Mouse (Mus musculus) mesoderm, embryonic 11.5 days (tissue): Measurements from ENCODE around the gene Dnah2.

Experiments
- DNase-seq: peaks from one replicate; pipeline ENCODE4 v3.0.0-alpha.2; 2012; ENCODE audit warnings: low read depth, low spot score

Gene Dnah2

DNA sequence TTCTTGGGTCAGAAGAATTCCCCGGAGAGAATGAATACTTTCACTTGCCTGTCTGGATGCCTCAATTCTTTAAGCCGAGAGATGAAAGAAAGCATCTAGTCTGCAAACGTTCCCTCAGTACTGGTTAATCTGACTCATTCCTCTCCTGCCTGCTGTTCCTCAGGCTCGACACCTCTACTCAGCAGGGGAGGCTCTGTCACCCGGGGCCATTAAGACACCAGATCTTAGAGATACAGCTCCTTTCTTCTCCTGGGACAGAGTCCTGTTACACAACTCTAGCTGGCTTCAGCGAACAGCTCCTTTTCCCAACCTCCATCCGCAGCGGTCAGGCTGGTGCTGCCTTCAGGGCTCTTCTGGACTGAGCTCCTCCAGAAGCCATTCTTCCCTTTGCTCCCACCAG, 77.4 kb downstream of the Dnah2 start:
- no peak for DNase-seq

- no peak for DNase-seq
Measured at GRCm38 (mm10) chr11:69469301-69469700, 79.6 kb downstream of the Dnah2 start.

DNA sequence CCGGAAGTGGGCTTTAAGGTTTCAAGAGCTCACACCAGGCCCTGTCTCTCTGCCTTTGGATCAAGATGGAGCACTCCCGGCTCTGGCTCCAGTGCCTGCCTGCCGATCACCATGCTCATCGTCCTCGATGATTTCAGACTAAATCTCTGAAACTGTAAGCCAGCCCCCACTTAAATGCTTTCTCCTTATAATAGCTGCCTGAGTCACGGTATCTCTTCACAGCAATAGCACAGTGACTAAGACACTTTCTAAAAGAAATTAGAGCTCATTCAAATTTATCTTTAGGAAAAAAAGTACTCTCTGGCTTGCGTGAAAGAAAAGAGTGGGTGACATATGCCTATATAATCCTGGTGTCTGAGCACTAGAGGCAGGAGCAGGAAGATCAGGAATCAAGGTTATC, 84.9 kb downstream of the Dnah2 start:
- DNase-seq: no peak

- DNase-seq: no peak
Measured at GRCm38 (mm10) chr11:69461568-69461967, 87.3 kb downstream of the Dnah2 start.

GRCm38 (mm10) chr11:69459883-69460282, 89.0 kb downstream of the Dnah2 start:
- DNase-seq: peak; percentile 34

DNA sequence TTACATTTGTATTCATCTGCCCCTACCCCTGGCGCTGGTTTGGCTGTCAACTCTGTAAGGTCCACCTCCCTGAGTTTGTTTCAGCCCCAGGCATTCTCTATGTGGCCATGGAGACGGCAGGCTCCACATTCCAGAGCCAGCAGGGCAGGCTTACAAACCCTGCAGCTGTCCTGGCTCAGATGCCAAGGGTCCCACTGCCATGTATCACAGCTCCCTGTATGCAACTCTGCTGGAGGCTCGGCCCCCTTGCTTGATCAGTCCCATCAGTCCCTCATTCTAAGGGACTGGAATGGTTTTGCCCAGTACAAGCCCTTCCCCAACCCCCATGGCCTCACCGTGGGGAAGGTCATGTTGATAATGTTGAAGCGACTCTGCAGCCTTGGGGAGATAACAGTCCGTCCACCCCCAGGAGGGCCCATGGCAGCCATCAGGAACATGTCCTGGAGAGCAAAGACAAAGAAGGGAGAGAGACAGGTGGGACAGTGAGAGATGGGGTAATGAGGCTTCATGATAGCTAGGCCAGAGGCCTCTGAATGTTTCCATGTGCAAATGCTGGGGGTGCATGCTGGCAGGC, 91.8 kb downstream of the Dnah2 start:
- peak; percentile 61 for DNase-seq

GRCm38 (mm10) chr11:69452114-69452867, 96.6 kb downstream of the Dnah2 start:
- DNase-seq: no peak

DNA sequence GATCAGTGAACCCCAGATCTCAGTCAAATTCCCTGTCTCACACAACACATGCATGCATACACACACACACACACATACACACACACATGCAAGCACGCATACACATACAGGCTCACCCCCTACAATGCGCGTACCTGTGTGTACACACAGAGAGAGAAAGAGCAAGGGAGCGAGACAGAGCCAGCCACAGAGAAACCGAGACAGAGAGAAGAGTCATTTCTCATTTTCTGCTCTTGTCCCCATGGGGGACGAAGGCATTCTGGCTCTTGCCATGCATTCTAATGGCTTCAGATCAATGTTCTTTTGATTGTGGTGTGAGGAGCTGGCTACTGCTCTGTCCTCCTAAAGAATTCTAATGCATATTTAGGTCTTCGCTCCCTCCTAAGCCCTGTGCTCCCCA, 101.6 kb downstream of the Dnah2 start:
- DNase-seq: no peak

GRCm38 (mm10) chr11:69443328-69443727, 105.6 kb downstream of the Dnah2 start:
- DNase-seq: no peak

DNA sequence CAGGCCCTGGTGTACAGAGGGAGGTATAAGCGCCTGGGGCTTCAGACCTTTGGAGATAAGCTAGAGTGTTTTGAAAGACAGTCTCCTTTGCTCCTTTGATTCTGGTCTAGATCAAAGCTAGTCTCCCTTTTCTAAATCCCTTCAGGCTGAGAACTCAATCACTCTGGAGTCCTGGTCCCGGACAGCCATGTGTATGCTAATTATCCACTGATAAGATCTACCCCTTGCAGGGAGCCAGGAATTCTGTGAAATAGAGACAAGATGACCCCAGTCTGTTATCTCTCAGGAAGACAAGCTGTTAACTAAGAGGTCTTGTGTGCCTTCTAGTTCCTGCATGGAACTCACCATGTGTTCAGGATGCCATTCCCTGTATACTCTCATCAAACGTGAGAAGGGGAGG, 111.6 kb downstream of the Dnah2 start:
- no peak for DNase-seq

DNA sequence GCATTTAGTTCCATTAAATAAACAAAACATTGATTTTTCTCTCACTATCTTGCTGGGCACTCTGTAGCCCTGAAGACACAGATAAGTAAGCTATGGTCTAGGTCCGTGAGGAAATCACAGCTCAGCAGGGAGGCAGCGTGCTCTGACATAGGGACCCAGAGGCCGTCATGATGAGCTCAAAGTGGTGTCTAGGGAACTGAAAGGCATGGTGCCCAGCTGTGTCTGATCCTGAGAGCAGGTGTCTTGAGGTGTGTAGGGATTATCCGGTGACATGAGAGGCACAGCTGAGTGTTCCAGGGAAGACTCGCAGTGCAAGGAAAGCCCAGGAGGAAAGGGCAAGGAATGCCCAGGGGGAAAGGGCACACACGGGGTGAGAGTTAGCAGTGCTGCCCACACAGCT, 115.7 kb downstream of the Dnah2 start:
- no peak for DNase-seq

DNA sequence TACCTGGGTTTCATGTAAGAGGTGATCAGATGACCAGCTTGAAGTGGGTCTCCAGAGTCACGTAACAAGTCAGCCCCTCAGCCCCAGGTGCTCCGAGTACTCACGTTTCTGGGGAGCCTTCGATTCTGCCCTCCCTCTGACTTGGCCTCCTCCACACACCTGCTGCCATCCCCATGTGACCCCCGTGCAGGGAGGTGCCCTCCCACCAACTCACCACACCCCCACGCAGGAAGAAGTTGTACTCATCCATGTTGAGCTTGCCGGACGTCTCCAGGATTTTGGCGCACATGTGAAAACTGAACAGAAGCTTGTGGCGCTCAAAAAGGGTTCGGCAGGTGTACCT, 116.3 kb downstream of the Dnah2 start:
- DNase-seq: no peak

DNA sequence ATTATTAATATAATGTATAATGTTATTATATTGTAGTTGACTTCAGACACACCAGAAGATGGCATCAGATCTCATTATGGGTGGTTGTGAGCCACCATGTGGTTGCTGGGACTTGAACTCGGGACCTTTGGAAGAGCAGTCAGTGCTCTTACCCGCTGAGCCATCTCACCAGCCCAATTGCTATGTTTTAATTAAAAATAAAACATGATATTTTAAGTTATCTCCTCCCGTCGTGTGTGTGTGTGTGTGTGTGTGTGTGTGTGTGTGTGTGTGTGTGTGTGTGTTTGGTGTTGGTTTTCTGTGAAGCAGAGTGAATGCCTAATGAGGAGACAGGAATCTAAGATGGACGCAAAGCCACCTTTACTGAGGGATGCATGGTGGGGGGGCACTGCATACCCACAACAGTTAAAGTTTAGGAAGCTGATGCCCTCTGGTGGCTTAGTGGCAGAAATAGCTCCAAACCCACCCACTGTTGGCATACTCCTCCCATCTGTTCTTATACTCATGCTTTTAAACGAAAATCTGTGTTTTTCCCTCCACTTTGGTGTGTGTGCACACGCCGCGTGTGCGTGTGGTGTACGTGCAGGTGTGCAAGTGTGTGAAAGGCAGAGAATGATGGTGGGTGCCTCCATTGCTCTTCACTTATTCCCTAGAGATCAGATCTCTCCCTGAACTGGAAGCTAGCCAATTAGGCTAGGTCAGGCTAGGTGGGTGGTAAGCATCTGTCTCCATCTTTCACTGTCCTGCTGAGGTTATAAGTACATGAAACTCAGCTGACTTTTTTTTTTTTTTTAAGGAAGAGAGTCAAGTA, 116.9 kb downstream of the Dnah2 start:
- DNase-seq: peak; percentile 81

DNA sequence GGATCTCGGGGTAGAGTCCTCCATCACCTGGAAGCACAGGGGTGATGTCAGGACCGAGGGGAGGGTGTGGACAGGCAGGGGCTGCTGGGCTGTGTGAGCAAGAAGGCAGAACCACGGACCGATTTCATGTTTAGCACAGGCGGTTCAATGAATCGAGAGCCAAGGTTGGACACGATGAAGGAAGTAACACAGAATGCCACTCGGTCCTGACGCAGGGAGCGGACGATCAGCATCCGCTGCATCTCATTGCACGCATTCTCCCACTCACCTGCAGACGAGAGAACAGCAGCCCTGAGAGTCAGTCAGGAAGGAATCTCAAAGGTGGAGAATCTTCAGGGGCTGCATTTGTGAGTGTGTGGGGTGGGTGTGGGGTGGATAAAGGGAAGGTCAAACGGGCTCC, 118.3 kb downstream of the Dnah2 start:
- no peak for DNase-seq

DNA sequence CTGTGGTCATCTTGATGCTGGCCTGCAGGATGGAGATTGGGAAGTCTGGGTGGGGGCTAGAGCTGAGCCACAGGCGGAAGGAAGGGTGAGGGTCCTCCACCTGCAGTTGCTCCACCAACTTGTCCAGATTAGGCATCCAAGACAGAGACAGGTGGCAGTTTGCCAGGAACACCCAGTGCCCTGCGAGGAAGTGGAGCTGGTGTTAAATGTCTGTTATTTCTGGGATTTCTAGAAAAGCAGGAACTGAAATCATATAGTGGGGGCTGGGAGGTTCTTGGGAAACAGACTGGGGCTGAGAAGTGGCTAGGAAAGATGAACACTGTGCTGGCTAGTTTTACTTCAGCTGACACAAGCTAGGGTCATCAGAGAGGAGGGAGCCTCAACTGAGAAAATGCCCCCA, 119.6 kb downstream of the Dnah2 start:
- no peak for DNase-seq

DNA sequence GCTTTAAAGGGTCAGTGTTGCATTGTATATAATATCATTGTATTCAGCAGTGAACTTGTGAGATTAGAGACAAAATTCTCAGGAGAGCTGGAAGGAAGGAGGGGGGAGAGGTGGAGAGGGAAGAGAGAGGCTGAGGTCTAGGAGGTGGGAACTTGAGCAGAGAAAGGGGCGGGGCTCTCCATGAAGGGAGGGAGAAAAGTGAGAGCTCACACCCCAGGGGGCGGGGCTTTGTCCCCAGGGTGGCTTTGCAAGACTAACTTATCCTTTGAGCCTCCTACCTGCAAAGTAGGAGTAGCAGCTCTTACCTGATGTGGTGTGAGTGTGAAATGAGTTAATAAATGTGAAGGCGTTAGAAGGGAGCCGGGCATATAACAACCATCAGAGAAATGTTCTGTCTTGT, 120.2 kb downstream of the Dnah2 start:
- no peak for DNase-seq

- DNase-seq: no peak
Measured at GRCm38 (mm10) chr11:69426246-69426645, 122.7 kb downstream of the Dnah2 start.

GRCm38 (mm10) chr11:69423885-69424284, 125.0 kb downstream of the Dnah2 start:
- no peak for DNase-seq

GRCm38 (mm10) chr11:69422842-69423241, 126.1 kb downstream of the Dnah2 start:
- no peak for DNase-seq

- no peak for DNase-seq
Measured at GRCm38 (mm10) chr11:69421131-69421977, 127.6 kb downstream of the Dnah2 start.

- DNase-seq: no peak
Measured at GRCm38 (mm10) chr11:69420554-69421000, 128.3 kb downstream of the Dnah2 start.
